Mouse (Mus musculus): ENCODE results near the gene Nlrp1a. TPM values are rescaled to one million over a fixed set of nuclear protein-coding genes. Genes with fewer than 3 reads are reported as not detected.

Gene Nlrp1a
- polyA plus RNA-seq, 1 experiment from 2014 or later: 0.18 TPM

- 78% methylated on average over 1 of the region's 1 CpGs for WGBS
- Histone ChIP-seq H3K4me1 (replicated peaks; ENCODE audit: control insufficient read depth, insufficient read depth, low read length) (no peaks in the 10 kb centered on the region), H3K4me3 (ENCODE audit: low read depth, low read length) (no peak overlapping the region), H3K27me3 (replicated peaks; ENCODE audit: control insufficient read depth, insufficient read depth, low read length) (no peaks in the 10 kb centered on the region), H3K27ac (ENCODE audit: low read depth) (no peak overlapping the region), H3K4me2 (ENCODE audit: low read length) (no peak overlapping the region), H3K36me3 (ENCODE audit: control insufficient read depth, insufficient read depth, low read length) (no peaks in the 10 kb centered on the region), H3K9ac (ENCODE audit: low read length) (no peak overlapping the region), H3K9me3 (ENCODE audit: control insufficient read depth, low read length) (no peaks in the 10 kb centered on the region)
- no peak for ATAC-seq (replicated peaks; ENCODE audit: low FRiP score, low TSS enrichment, low read depth)
- DNase-seq (ENCODE audit: low spot score): no peak
Observed at GRCm38 (mm10) chr11:71076342-71076741, 68.2 kb downstream of the Nlrp1a start.

- 0% methylated on average over 1 of the region's 1 CpGs for WGBS
- no peak for ATAC-seq (replicated peaks; ENCODE audit: low FRiP score, low TSS enrichment, low read depth)
- H3K9ac ChIP-seq (ENCODE audit: low read length): no peak overlapping the region
- no peak overlapping the region for H3K4me2 ChIP-seq (ENCODE audit: low read length)
- no peaks in the 10 kb centered on the region for H3K9me3 ChIP-seq (ENCODE audit: control insufficient read depth, low read length)
- DNase-seq (ENCODE audit: low spot score): no peak
- no peaks in the 10 kb centered on the region for H3K27me3 ChIP-seq (replicated peaks; ENCODE audit: control insufficient read depth, insufficient read depth, low read length)
- no peaks in the 10 kb centered on the region for H3K4me1 ChIP-seq (replicated peaks; ENCODE audit: control insufficient read depth, insufficient read depth, low read length)
- H3K4me3 ChIP-seq (ENCODE audit: low read depth, low read length): no peak overlapping the region
- H3K27ac ChIP-seq (ENCODE audit: low read depth): no peak overlapping the region
- H3K36me3 ChIP-seq (ENCODE audit: control insufficient read depth, insufficient read depth, low read length): no peaks in the 10 kb centered on the region
Observed at GRCm38 (mm10) chr11:71052554-71052953, 92.0 kb downstream of the Nlrp1a start.

Other genes starting within 250 kb of the Nlrp1a start
- 110 and 127 TPM in 2 replicates for gene Nup88, start 174.7 kb downstream of the Nlrp1a start, polyA plus RNA-seq (2014; fragmentation: Nextera tagmentation; extraction: Ambion mirVana)
- 77.4 and 89.6 TPM in 2 replicates for gene Rpain, start 174.5 kb downstream of the Nlrp1a start, polyA plus RNA-seq (2014; fragmentation: Nextera tagmentation; extraction: Ambion mirVana)
- gene C1qbp, start 161.7 kb downstream of the Nlrp1a start, polyA plus RNA-seq (2014; fragmentation: Nextera tagmentation; extraction: Ambion mirVana): 317 and 333 TPM in 2 replicates
- 23.0 and 24.4 TPM in 2 replicates for gene Dhx33, start 140.3 kb downstream of the Nlrp1a start, polyA plus RNA-seq (2014; fragmentation: Nextera tagmentation; extraction: Ambion mirVana)
- 28.5 and 32.0 TPM in 2 replicates for gene Mis12, start 125.1 kb downstream of the Nlrp1a start, polyA plus RNA-seq (2014; fragmentation: Nextera tagmentation; extraction: Ambion mirVana)
- 41.7 and 42.9 TPM in 2 replicates for gene Derl2, start 124.9 kb downstream of the Nlrp1a start, polyA plus RNA-seq (2014; fragmentation: Nextera tagmentation; extraction: Ambion mirVana)
- 44.1 and 50.1 TPM in 2 replicates for gene 6330403K07Rik, start 111.2 kb downstream of the Nlrp1a start, polyA plus RNA-seq (2014; fragmentation: Nextera tagmentation; extraction: Ambion mirVana)
- not detected in 2 replicates for gene Nlrp1b, start 86.0 kb upstream of the Nlrp1a start, polyA plus RNA-seq (2014; fragmentation: Nextera tagmentation; extraction: Ambion mirVana)